Mouse (Mus musculus) erythroblast, adult 5-6 weeks (primary cell): ENCODE results near the gene Arhgef9. TPM values are rescaled to one million over a fixed set of nuclear protein-coding genes. Genes with fewer than 3 reads are reported as not detected.

Experiments used
- ATAC-seq: replicated peaks from 2 replicates; pipeline ENCODE4 v1.8.0; 2016; ENCODE audit warnings: moderate number of reproducible peaks, mild to moderate bottlenecking, moderate TSS enrichment, inconsistent platforms; ENCODE audit not compliant: poor library complexity, low FRiP score, severe bottlenecking
- total RNA-seq, 2 experiments: library from RNA; stranded (forward) in 1 of 2; stranded (reverse) in 1 of 2; fragments of 150-400 nt in 1 of 2; fragments of 200-764, 138-1000 nt in 1 of 2; gene quantifications; 2 replicates each; pipeline versions ENCODE4 v1.2.3 to v1.2.4; 2015 to 2017; ENCODE audit warnings: low replicate concordance in 2 of 2

Arhgef9 gene
- total RNA-seq, 2 experiments from 2014 or later, result not detected

DNA sequence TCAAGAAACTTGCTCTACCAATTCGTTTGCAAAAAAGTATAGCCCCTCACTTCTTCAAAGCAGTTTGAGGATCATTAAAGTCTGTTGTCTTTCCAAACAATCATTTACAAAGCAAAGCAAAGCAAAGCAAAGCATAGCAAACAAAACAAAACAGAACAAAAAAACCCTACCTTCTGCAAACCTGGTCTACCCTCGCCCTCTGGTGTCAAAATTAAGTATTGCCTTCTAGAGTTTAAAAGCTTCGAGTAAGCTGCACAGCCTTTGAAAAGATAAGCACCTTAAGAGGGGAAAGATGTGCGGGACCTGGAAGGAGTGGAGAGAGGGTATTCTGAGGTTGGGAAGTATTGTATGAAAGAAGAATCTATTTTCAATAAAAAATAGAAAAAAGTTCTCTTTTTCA is 184.6 kb downstream of the Arhgef9 start:
- no peak for ATAC-seq

Other genes with a start within 250 kb of the Arhgef9 start
- not detected in 2 replicates for gene Spin4, start 170.2 kb downstream of the Arhgef9 start, total RNA-seq (2015; ENCODE audit: low replicate concordance)
- gene Spin4, start 170.2 kb downstream of the Arhgef9 start, total RNA-seq (2017; ENCODE audit: low replicate concordance), result 0.17 TPM in 1 of 2 replicates, not detected in the other
- 0.42 and 1.5 TPM in 2 replicates for gene Amer1, start 248.0 kb upstream of the Arhgef9 start, total RNA-seq (2015; ENCODE audit: low replicate concordance)
- 1.1 and 1.7 TPM in 2 replicates for gene Amer1, start 248.0 kb upstream of the Arhgef9 start, total RNA-seq (2017; ENCODE audit: low replicate concordance)